Comparison of ENCODE assay signal across 9 mouse cellular contexts in the genomic region with DNA sequence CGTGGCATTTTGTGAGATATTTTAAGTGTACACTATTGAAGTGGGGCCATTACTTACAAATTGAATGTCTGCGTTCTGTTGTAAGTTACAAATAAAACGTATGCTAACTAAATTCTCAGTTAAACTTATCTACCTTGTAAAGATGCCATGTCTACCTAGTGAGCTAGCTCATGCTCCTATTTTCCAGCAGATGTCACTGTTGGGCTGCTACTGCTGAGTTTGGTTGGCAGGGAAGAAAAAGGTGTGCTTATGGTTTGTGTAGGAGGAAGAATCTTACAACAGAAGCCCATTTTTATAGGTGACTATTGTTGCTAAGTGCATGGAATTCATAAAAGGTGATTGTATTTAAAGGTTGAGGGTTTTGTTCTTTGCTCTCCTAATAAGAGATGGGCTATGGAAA. TPM values are rescaled to one million over a fixed set of nuclear protein-coding genes. Genes with fewer than 3 reads are reported as not detected.
DNase-seq lines count a peak whose midpoint lies in the region; ATAC-seq lines count a peak whose summit lies in the region.
"Had no signal": no experiment of that assay in that cellular context is flagged by ENCODE, and none has a peak within 500 bp of the region (broad histone marks: within the 10 kb centered on the region; RNA-seq: fewer than 3 reads in every experiment).

No protein-coding gene starts in this region.

- H3K27ac ChIP-seq in heart, embryonic 11.5 days (ENCODE audit: low read depth, low read length): no peak overlapping the region
- H3K27ac ChIP-seq: limb, embryonic 13.5 days had no signal

- no peak for ATAC-seq in heart, embryonic 11.5 days (replicated peaks; ENCODE audit: insufficient number of reproducible peaks, low FRiP score, low TSS enrichment)
- peak; percentile 69; the same call in 1 of the 2 replicates for ATAC-seq in common myeloid progenitor, adult 5-6 weeks (replicated peaks; ENCODE audit: low read depth, poor library complexity, severe bottlenecking)

- H3K4me3 ChIP-seq in heart, embryonic 11.5 days (ENCODE audit: low read depth, low read length): no peak overlapping the region
- H3K4me3 ChIP-seq: limb, embryonic 13.5 days had no signal

- H3K4me2 ChIP-seq in heart, embryonic 11.5 days: no peak overlapping the region
- H3K4me2 ChIP-seq: limb, embryonic 13.5 days had no signal

- H3K9me3 ChIP-seq in heart, embryonic 11.5 days (replicated peaks; ENCODE audit: control insufficient read depth, low read length): no peaks in the 10 kb centered on the region
- H3K9me3 ChIP-seq: limb, embryonic 13.5 days had no signal

- H3K27me3 ChIP-seq in heart, embryonic 11.5 days (ENCODE audit: control insufficient read depth, insufficient read depth, low read length): no peaks in the 10 kb centered on the region
- H3K27me3 ChIP-seq: limb, embryonic 13.5 days had no signal

- WGBS in heart, embryonic 11.5 days (ENCODE audit: insufficient replicate concordance): 69% methylated on average over 3 of the region's 3 CpGs

- no peaks in the 10 kb centered on the region for H3K36me3 ChIP-seq in heart, embryonic 11.5 days (ENCODE audit: control insufficient read depth, insufficient read depth, low read length)

- no peak overlapping the region for H3K9ac ChIP-seq in heart, embryonic 11.5 days (ENCODE audit: low read depth, low read length)
- H3K9ac ChIP-seq: limb, embryonic 13.5 days had no signal

- DNase-seq in heart, adult 18-20 months: peak; percentile 9 to 28
- DNase-seq in spleen, postnatal 36 days (ENCODE audit: low spot score in 2 of 2): peak; percentile 2 to 11
- no peak for DNase-seq in spleen, postnatal 14 days (ENCODE audit: low spot score in 2 of 2)
- peak; percentile 15 for DNase-seq in lung, postnatal 10 days
- DNase-seq in yolk sac, embryonic 10.5 days (ENCODE audit: low spot score): peak; percentile 3
- no peak for DNase-seq in frontal cortex, postnatal 10 days (ENCODE audit: low spot score in 2 of 2)

- 0 out of 2 replicates have a peak, but pooled peaks cover 4% of the 10 kb centered on the region for H3K4me1 ChIP-seq in heart, embryonic 11.5 days (ENCODE audit: control insufficient read depth, insufficient read depth, low read length)
- H3K4me1 ChIP-seq: limb, embryonic 13.5 days had no signal

RNA-seq across cellular contexts. Expression of gene Ambra1, which starts 49.2 kb away (rescaled TPM):
- total RNA-seq in heart, adult 18-20 months (2021): 10 to 100 TPM; 14.5 to 16.6 TPM
- 12.1 and 12.9 TPM in 2 replicates for polyA plus RNA-seq in heart, embryonic 11.5 days (2014; fragmentation: Nextera tagmentation; extraction: Ambion mirVana)
- 21.6 and 28.8 TPM in 2 replicates for total RNA-seq in common myeloid progenitor, adult 5-6 weeks (2017)

Comparison
In these comparisons a context has a peak if more than half of its experiments do, and no peak if none do; other contexts are left out.
1. DNase-seq: peak in heart, adult 18-20 months (2 of 2), spleen, postnatal 36 days (2 of 2), lung, postnatal 10 days (single experiment) and yolk sac, embryonic 10.5 days (single experiment); none in spleen, postnatal 14 days (0 of 2) and frontal cortex, postnatal 10 days (0 of 2).